Mouse (Mus musculus) G1E (cell line): ENCODE results near the gene Epb41l3.

ENCODE experiments used
- CTCF ChIP-seq: IDR thresholded peaks from 2 replicates; pipeline ENCODE4 v1.5.1; 2012; ENCODE audit warnings: low read depth, low read length, inconsistent platforms, mixed read lengths
- GATA1 ChIP-seq: IDR thresholded peaks from 2 replicates; pipeline ENCODE4 v1.6.1; 2012; ENCODE audit warnings: borderline replicate concordance, low read length, inconsistent platforms, mixed read lengths
- POLR2AphosphoS5 ChIP-seq: IDR thresholded peaks from 2 replicates; pipeline ENCODE4 v1.6.1; 2012; ENCODE audit warnings: low read depth, low read length, inconsistent platforms; ENCODE audit not compliant: insufficient replicate concordance
- TAL1 ChIP-seq: conservative IDR thresholded peaks from 2 replicates; pipeline ENCODE4 v1.6.1; 2012; ENCODE audit warnings: low read depth, low read length, inconsistent platforms, mixed read lengths

DNA sequence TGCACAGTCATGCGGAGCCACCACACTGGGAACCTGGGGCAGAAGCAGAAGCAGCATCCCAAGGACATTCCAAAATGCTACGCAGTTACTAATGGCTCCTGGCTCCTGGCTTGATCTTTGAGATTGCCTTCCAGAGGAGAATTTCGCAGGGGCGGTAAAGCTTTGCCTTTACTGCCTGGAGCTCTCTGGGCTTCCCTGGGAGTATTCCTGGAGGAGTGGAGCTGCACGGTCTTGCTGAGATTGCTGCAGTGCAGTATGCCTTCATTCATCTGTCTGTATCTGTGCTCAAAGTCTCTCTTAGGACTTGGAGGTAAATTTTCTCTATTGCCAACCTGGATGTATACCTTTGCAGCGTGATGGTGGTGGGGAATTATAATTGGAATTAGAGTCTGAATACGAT lies 52.0 kb downstream of the Epb41l3 start:
- TF ChIP-seq CTCF (no peak), GATA1 (no peak), TAL1 (no peak), POLR2AphosphoS5 (no peak)
